Mouse (Mus musculus): Measurements from ENCODE around the gene Aplf. TPM values are rescaled to one million over a fixed set of nuclear protein-coding genes. Genes with fewer than 3 reads are reported as not detected.

Aplf gene
- polyA plus RNA-seq (2017; shearing (Covaris generic)): 5.8 TPM

GRCm38 (mm10) chr6:87671771-87672517 is at the start of gene Aplf:
Gene Aplf (minus strand): TSS chr6:87672193.

GRCm38 (mm10) chr6:87590394-87591281 is 81.4 kb downstream of the Aplf start, which contains the start of gene Prokr1:
Gene Prokr1 (minus strand): TSS chr6:87590743.

Other genes with a start within 250 kb of the Aplf start
- not detected for gene Bmp10, start 243.2 kb downstream of the Aplf start, polyA plus RNA-seq (2017; shearing (Covaris generic))
- gene Arhgap25, start 138.9 kb downstream of the Aplf start, polyA plus RNA-seq (2017; shearing (Covaris generic)): 123 TPM
- not detected for gene Prokr1, start 81.5 kb downstream of the Aplf start, polyA plus RNA-seq (2017; shearing (Covaris generic))
- 0.25 TPM for gene Efcc1, start 58.7 kb upstream of the Aplf start, polyA plus RNA-seq (2017; shearing (Covaris generic))
- gene Gp9, start 105.9 kb upstream of the Aplf start, polyA plus RNA-seq (2017; shearing (Covaris generic)): not detected
- 51.5 TPM for gene Rab43, start 140.0 kb upstream of the Aplf start, polyA plus RNA-seq (2017; shearing (Covaris generic))
- 36.4 TPM for gene Gm45140, start 163.6 kb upstream of the Aplf start, polyA plus RNA-seq (2017; shearing (Covaris generic))
- 219 TPM for gene Isy1, start 166.6 kb upstream of the Aplf start, polyA plus RNA-seq (2017; shearing (Covaris generic))
- gene Cnbp, start 178.9 kb upstream of the Aplf start, polyA plus RNA-seq (2017; shearing (Covaris generic)): 2,062 TPM
- gene Copg1, start 215.6 kb upstream of the Aplf start, polyA plus RNA-seq (2017; shearing (Covaris generic)): 160 TPM
- gene Hmces, start 241.7 kb upstream of the Aplf start, polyA plus RNA-seq (2017; shearing (Covaris generic)): 56.6 TPM

Data from naive thymus-derived CD4-positive, alpha-beta T cell, adult 5 months (primary cell).